Mouse (Mus musculus) liver, adult 2 months (tissue): Measurements from ENCODE around the gene Nrarp.

Experiments used
- CTCF ChIP-seq: fragments of 200-500 bp; IDR thresholded peaks from 2 replicates; pipeline ENCODE4 v1.5.1; 2011; ENCODE audit warnings: low read depth, low read length, control low read depth
- POLR2A ChIP-seq: fragments of 200-500 bp; IDR thresholded peaks from 2 replicates; pipeline ENCODE4 v1.6.1; 2011; ENCODE audit warnings: low read length, control low read depth; ENCODE audit not compliant: insufficient read depth; ENCODE audit errors: extremely low read depth

DNA sequence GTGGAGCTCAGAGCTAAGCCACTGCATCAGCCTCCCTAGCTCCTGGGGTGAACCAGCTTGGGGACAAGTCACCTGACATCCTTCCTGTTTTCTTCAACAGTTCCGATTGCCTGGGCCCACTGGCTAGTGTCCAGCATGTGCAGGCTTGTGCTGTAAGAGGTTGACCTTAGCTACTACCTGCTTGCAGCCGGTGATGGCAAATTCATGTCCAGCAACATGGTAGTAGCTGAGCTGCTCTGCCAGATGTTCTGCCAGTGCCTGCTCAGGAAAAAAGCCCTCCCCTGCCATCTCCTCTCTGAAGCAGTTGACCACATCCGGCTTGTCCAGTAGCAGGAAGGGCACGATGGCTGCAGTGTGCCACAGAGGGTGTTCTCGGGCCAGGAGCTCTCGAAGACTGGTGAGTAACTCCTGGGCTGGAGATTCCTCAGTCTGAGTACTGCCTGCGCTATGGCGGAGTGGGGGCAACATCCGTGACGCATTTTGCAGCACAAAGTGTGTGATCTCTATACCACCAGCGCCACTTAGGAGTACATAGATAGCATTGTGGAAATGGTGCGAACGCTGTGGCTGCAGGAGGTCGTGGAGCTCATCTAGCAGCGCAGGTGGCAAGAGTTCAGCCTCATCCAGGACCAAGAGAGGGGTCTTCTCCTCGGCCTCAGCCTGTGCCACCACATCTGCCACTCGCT is 14.1 kb downstream of the Nrarp start:
- TF ChIP-seq POLR2A (no peak), CTCF (no peak)
